Mouse (Mus musculus) testis, adult 2 months (tissue): ENCODE results near the gene Rps27l.

Source experiments
- CTCF ChIP-seq: fragments of 200-500 bp; IDR thresholded peaks from 2 replicates; pipeline ENCODE4 v1.5.1; 2012; ENCODE audit warnings: low read depth, mild to moderate bottlenecking, inconsistent platforms, low read length, moderate library complexity; ENCODE audit not compliant: control insufficient read depth, insufficient read depth, insufficient replicate concordance
- POLR2A ChIP-seq: fragments of 200-500 bp; IDR thresholded peaks from 2 replicates; pipeline ENCODE4 v1.6.1; 2012; ENCODE audit warnings: low read depth, mild to moderate bottlenecking, inconsistent platforms, low read length, moderate library complexity; ENCODE audit not compliant: control insufficient read depth

DNA sequence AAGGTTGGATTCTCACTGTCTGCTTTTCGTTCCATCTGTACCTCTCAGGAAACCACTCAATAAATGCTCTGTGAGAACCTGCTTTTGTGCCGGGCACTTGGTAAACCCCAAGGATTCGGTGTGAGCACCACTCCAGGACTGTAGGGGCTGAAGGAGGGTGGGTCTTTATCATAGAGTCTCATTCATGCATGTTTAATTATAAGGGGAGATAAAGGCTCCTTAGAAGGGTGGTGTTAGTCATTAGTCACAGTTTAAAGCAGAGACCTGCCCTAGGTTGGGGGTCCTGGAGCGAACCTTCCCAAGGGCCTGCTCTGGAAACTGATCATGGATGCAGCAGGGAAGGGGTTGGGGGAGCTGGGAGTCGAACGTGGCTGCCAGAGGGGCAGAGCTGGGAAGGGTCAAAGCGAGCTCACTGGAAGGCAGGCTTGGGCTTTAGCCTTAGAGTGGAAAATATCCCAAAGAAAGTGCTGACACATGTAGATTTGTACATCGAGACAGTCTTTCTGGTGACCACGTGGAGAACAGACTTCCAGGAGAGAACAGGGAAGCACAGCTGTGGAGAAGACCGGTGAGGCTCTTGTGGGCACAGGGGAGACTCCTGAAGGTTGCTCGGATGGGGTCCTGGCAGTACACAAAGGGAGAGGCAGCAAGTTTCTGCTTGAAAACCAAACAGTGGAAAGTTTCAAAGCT lies 42.5 kb downstream of the Rps27l start:
- TF ChIP-seq POLR2A (no peak), CTCF (no peak)
